Mouse (Mus musculus): ENCODE results near the gene Pgm5. TPM values are rescaled to one million over a fixed set of nuclear protein-coding genes. Genes with fewer than 3 reads are reported as not detected.

The Pgm5 gene
- polyA plus RNA-seq, 1 experiment = 21.8 TPM

- TF ChIP-seq POLR2A (IDR thresholded peaks at IDR 0.05; ENCODE audit: borderline replicate concordance, extremely low read depth, low read depth, low read length) (no peak), CTCF (IDR thresholded peaks at IDR 0.05; ENCODE audit: insufficient read depth, low read length) (no peak)
- Histone ChIP-seq H3K4me1 (ENCODE audit: control insufficient read depth, insufficient read depth, low read length) (peaks cover 9% of the 10 kb centered on the region), H3K4me3 (replicated peaks; ENCODE audit: extremely low read depth, low read depth, low read length) (no peak overlapping the region)
- 68% methylated on average over 8 of the region's 8 CpGs for WGBS
- DNase-seq = no peak
Observed at GRCm38 (mm10) chr19:24701716-24702115, 159.9 kb downstream of the Pgm5 start.

GRCm38 (mm10) chr19:24700664-24701063 lies 161.0 kb downstream of the Pgm5 start:
- TF ChIP-seq CTCF (IDR thresholded peaks at IDR 0.05; ENCODE audit: insufficient read depth, low read length) = no peak
- no peak for TF ChIP-seq POLR2A (IDR thresholded peaks at IDR 0.05; ENCODE audit: borderline replicate concordance, extremely low read depth, low read depth, low read length)
- no peak for DNase-seq
- Histone ChIP-seq H3K4me1 (ENCODE audit: control insufficient read depth, insufficient read depth, low read length) (peaks cover 9% of the 10 kb centered on the region), H3K4me3 (replicated peaks; ENCODE audit: extremely low read depth, low read depth, low read length) (no peak overlapping the region)
- WGBS = 80% methylated on average over 5 of the region's 5 CpGs

GRCm38 (mm10) chr19:24699910-24700309 lies 161.7 kb downstream of the Pgm5 start:
- Histone ChIP-seq H3K4me1 (ENCODE audit: control insufficient read depth, insufficient read depth, low read length) (peaks cover 9% of the 10 kb centered on the region), H3K4me3 (replicated peaks; ENCODE audit: extremely low read depth, low read depth, low read length) (no peak overlapping the region)
- no peak for DNase-seq
- TF ChIP-seq POLR2A (IDR thresholded peaks at IDR 0.05; ENCODE audit: borderline replicate concordance, extremely low read depth, low read depth, low read length) = no peak
- no peak for TF ChIP-seq CTCF (IDR thresholded peaks at IDR 0.05; ENCODE audit: insufficient read depth, low read length)

GRCm38 (mm10) chr19:24699196-24699595 lies 162.5 kb downstream of the Pgm5 start:
- DNase-seq = no peak
- 72% methylated on average over 3 of the region's 3 CpGs for WGBS
- no peak overlapping the region for H3K4me3 ChIP-seq (replicated peaks; ENCODE audit: extremely low read depth, low read depth, low read length)
- TF ChIP-seq POLR2A (IDR thresholded peaks at IDR 0.05; ENCODE audit: borderline replicate concordance, extremely low read depth, low read depth, low read length) = no peak
- no peak for TF ChIP-seq CTCF (IDR thresholded peaks at IDR 0.05; ENCODE audit: insufficient read depth, low read length)
- H3K4me1 ChIP-seq (ENCODE audit: control insufficient read depth, insufficient read depth, low read length) = peaks cover 9% of the 10 kb centered on the region

GRCm38 (mm10) chr19:24698651-24699050 lies 163.0 kb downstream of the Pgm5 start:
- 32% methylated on average over 5 of the region's 5 CpGs for WGBS
- DNase-seq = no peak
- peaks cover 9% of the 10 kb centered on the region for H3K4me1 ChIP-seq (ENCODE audit: control insufficient read depth, insufficient read depth, low read length)
- H3K4me3 ChIP-seq (replicated peaks; ENCODE audit: extremely low read depth, low read depth, low read length) = no peak overlapping the region
- TF ChIP-seq POLR2A (IDR thresholded peaks at IDR 0.05; ENCODE audit: borderline replicate concordance, extremely low read depth, low read depth, low read length) = no peak
- no peak for TF ChIP-seq CTCF (IDR thresholded peaks at IDR 0.05; ENCODE audit: insufficient read depth, low read length)

- TF ChIP-seq POLR2A (IDR thresholded peaks at IDR 0.05; ENCODE audit: borderline replicate concordance, extremely low read depth, low read depth, low read length) (no peak), CTCF (IDR thresholded peaks at IDR 0.05; ENCODE audit: insufficient read depth, low read length) (no peak)
- H3K4me3 ChIP-seq (replicated peaks; ENCODE audit: extremely low read depth, low read depth, low read length) = no peak overlapping the region
- peaks cover 9% of the 10 kb centered on the region for H3K4me1 ChIP-seq (ENCODE audit: control insufficient read depth, insufficient read depth, low read length)
- 77% methylated on average over 1 of the region's 1 CpGs for WGBS
- no peak for DNase-seq
Observed at GRCm38 (mm10) chr19:24697946-24698345, 163.7 kb downstream of the Pgm5 start.

- TF ChIP-seq POLR2A (IDR thresholded peaks at IDR 0.05; ENCODE audit: borderline replicate concordance, extremely low read depth, low read depth, low read length) = no peak
- no peak for TF ChIP-seq CTCF (IDR thresholded peaks at IDR 0.05; ENCODE audit: insufficient read depth, low read length)
- Histone ChIP-seq H3K4me3 (replicated peaks; ENCODE audit: extremely low read depth, low read depth, low read length) (no peak overlapping the region), H3K4me1 (ENCODE audit: control insufficient read depth, insufficient read depth, low read length) (peaks cover 6% of the 10 kb centered on the region)
- no peak for DNase-seq
- 75% methylated on average over 2 of the region's 2 CpGs for WGBS
Observed at GRCm38 (mm10) chr19:24692691-24693090, 169.0 kb downstream of the Pgm5 start.

GRCm38 (mm10) chr19:24689531-24689930 lies 172.1 kb downstream of the Pgm5 start:
- H3K4me1 ChIP-seq (ENCODE audit: control insufficient read depth, insufficient read depth, low read length) = peaks cover 6% of the 10 kb centered on the region
- DNase-seq = no peak
- H3K4me3 ChIP-seq (replicated peaks; ENCODE audit: extremely low read depth, low read depth, low read length) = no peak overlapping the region
- WGBS = 85% methylated on average over 4 of the region's 4 CpGs
- TF ChIP-seq POLR2A (IDR thresholded peaks at IDR 0.05; ENCODE audit: borderline replicate concordance, extremely low read depth, low read depth, low read length) = no peak
- no peak for TF ChIP-seq CTCF (IDR thresholded peaks at IDR 0.05; ENCODE audit: insufficient read depth, low read length)

- Histone ChIP-seq H3K4me1 (ENCODE audit: control insufficient read depth, insufficient read depth, low read length) (peaks cover 6% of the 10 kb centered on the region), H3K4me3 (replicated peaks; ENCODE audit: extremely low read depth, low read depth, low read length) (no peak overlapping the region)
- TF ChIP-seq POLR2A (IDR thresholded peaks at IDR 0.05; ENCODE audit: borderline replicate concordance, extremely low read depth, low read depth, low read length) = no peak
- no peak for TF ChIP-seq CTCF (IDR thresholded peaks at IDR 0.05; ENCODE audit: insufficient read depth, low read length)
- WGBS = 75% methylated on average over 6 of the region's 6 CpGs
- DNase-seq = no peak
Observed at GRCm38 (mm10) chr19:24688327-24688726, 173.3 kb downstream of the Pgm5 start.

- WGBS = 85% methylated on average over 10 of the region's 10 CpGs
- TF ChIP-seq CTCF (IDR thresholded peaks at IDR 0.05; ENCODE audit: insufficient read depth, low read length) = no peak
- no peak for TF ChIP-seq POLR2A (IDR thresholded peaks at IDR 0.05; ENCODE audit: borderline replicate concordance, extremely low read depth, low read depth, low read length)
- no peak for DNase-seq
- peaks cover under 1% of the 10 kb centered on the region for H3K4me1 ChIP-seq (ENCODE audit: control insufficient read depth, insufficient read depth, low read length)
- H3K4me3 ChIP-seq (replicated peaks; ENCODE audit: extremely low read depth, low read depth, low read length) = no peak overlapping the region
Observed at GRCm38 (mm10) chr19:24686411-24686810, 175.2 kb downstream of the Pgm5 start.

Data from lung, adult 2 months (tissue).